Mouse (Mus musculus) stomach, embryonic 15.5 days (tissue): ENCODE measurements around the gene Itpa. TPM values are rescaled to one million over a fixed set of nuclear protein-coding genes. Genes with fewer than 3 reads are reported as not detected.

Source experiments
- polyA plus RNA-seq: library from polyadenylated mRNA; unstranded; fragments of >200 nt; fragmentation: Nextera tagmentation; extraction: Ambion mirVana; gene quantifications from 2 replicates; pipeline ENCODE4 v1.2.1, GENCODE M21; 2015

Gene Itpa
- polyA plus RNA-seq, 1 experiment from 2014 or later = 76.6 TPM

Other genes starting within 250 kb of the Itpa start
- 78.8 and 88.6 TPM in 2 replicates for gene Vps16, start 243.3 kb upstream of the Itpa start, polyA plus RNA-seq
- gene Pced1a, start 242.9 kb upstream of the Itpa start, polyA plus RNA-seq = 11.1 and 14.0 TPM in 2 replicates
- gene Ptpra, start 217.3 kb upstream of the Itpa start, polyA plus RNA-seq = 85.2 and 88.2 TPM in 2 replicates
- 80.8 and 87.4 TPM in 2 replicates for gene Mrps26, start 103.9 kb upstream of the Itpa start, polyA plus RNA-seq
- gene Oxt, start 91.4 kb upstream of the Itpa start, polyA plus RNA-seq = not detected in 2 replicates
- gene Avp, start 85.1 kb upstream of the Itpa start, polyA plus RNA-seq = not detected in 2 replicates
- 13.6 and 15.2 TPM in 2 replicates for gene Fastkd5, start 37.6 kb upstream of the Itpa start, polyA plus RNA-seq
- 10.4 and 11.4 TPM in 2 replicates for gene Ubox5, start 37.6 kb upstream of the Itpa start, polyA plus RNA-seq
- 9.9 and 11.9 TPM in 2 replicates for gene Lzts3, start 24.8 kb upstream of the Itpa start, polyA plus RNA-seq
- gene Ddrgk1, start 3.0 kb upstream of the Itpa start, polyA plus RNA-seq = 70.3 and 71.6 TPM in 2 replicates
- gene Slc4a11, start 29.9 kb downstream of the Itpa start, polyA plus RNA-seq = 0.52 and 0.58 TPM in 2 replicates
- gene 4930402H24Rik, start 238.8 kb downstream of the Itpa start, polyA plus RNA-seq = 29.8 and 31.9 TPM in 2 replicates
- 5.1 and 6.1 TPM in 2 replicates for gene Atrn, start 238.9 kb downstream of the Itpa start, polyA plus RNA-seq